ENCODE assay signal across 29 mouse cellular contexts in the genomic region with DNA sequence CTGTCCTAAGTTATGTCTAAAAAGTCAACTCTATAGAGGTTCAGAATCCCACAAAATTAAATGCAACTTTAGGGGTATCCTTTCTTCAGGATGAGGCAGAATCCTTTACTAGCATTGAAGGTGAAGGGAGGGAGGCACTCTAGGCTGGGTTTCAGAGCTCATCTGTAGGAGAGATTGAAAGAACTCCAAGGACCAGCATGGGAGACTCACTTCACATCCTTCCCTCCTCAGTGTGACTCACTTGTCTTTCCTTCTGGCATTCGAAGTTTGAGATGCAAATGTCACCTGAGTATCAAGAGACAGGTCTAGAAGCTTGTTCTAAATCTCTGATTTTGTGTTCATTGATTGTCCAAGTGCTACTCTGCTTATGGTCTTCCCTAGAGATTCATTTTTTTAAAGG.
"Had no signal": no experiment of that assay in that cellular context is flagged by ENCODE, and none has a peak within 500 bp of the region (broad histone marks: within the 10 kb centered on the region; RNA-seq: fewer than 3 reads in every experiment).

No protein-coding gene starts in this region.

- H3K4me3 ChIP-seq: limb, embryonic 10.5 days; limb, embryonic 12.5 days; limb, embryonic 13.5 days; limb, embryonic 15.5 days; liver, embryonic 12.5 days; liver, embryonic 13.5 days; liver, embryonic 15.5 days; lung, embryonic 15.5 days; megakaryocyte, embryonic 14.5 days; midbrain, embryonic 10.5 days; midbrain, embryonic 12.5 days; midbrain, embryonic 13.5 days; midbrain, embryonic 15.5 days; myocyte had no signal

- DNase-seq: left cerebral cortex, postnatal 4 days; liver; liver, embryonic 13.5 days; liver, postnatal 0 days; lung, adult 18-20 months; lung, adult 2 months; lung, embryonic 14.5 days; lung, postnatal 10 days; lung, postnatal 14 days; lung, postnatal 36 days; lung, postnatal 4 days; midbrain, embryonic 14.5 days had no signal

- ATAC-seq: liver, embryonic 12.5 days; liver, postnatal 0 days; lung, postnatal 0 days; midbrain, embryonic 13.5 days; midbrain, embryonic 15.5 days; midbrain, embryonic 16.5 days had no signal

- H3K27ac ChIP-seq: limb, embryonic 10.5 days; limb, embryonic 12.5 days; limb, embryonic 13.5 days; limb, embryonic 15.5 days; liver, embryonic 12.5 days; liver, embryonic 13.5 days; liver, embryonic 14.5 days; liver, embryonic 15.5 days; lung, embryonic 15.5 days; macrophage; midbrain, embryonic 10.5 days; midbrain, embryonic 12.5 days; midbrain, embryonic 13.5 days; midbrain, embryonic 15.5 days had no signal
